Mouse (Mus musculus): Measurements from ENCODE around the gene Creb3l2.

The Creb3l2 gene

GRCm38 (mm10) chr6:37441251-37442011, 515 bp downstream of the Creb3l2 start:
- DNase-seq = peak; percentile 37

- no peak for DNase-seq
Observed at GRCm38 (mm10) chr6:37440491-37441250, 1.3 kb downstream of the Creb3l2 start.

GRCm38 (mm10) chr6:37439676-37440490, 2.1 kb downstream of the Creb3l2 start:
- no peak for DNase-seq

- no peak for DNase-seq
Observed at GRCm38 (mm10) chr6:37438510-37438909, 3.4 kb downstream of the Creb3l2 start.

- no peak for DNase-seq
Observed at GRCm38 (mm10) chr6:37437086-37437485, 4.9 kb downstream of the Creb3l2 start.

- no peak for DNase-seq
Observed at GRCm38 (mm10) chr6:37435391-37435790, 6.6 kb downstream of the Creb3l2 start.

GRCm38 (mm10) chr6:37429849-37430470, 12.0 kb downstream of the Creb3l2 start:
- DNase-seq = no peak

GRCm38 (mm10) chr6:37428947-37429346, 13.0 kb downstream of the Creb3l2 start:
- DNase-seq = no peak

GRCm38 (mm10) chr6:37428044-37428443, 13.9 kb downstream of the Creb3l2 start:
- no peak for DNase-seq

GRCm38 (mm10) chr6:37426615-37427014, 15.3 kb downstream of the Creb3l2 start:
- no peak for DNase-seq

- DNase-seq = no peak
Observed at GRCm38 (mm10) chr6:37425833-37426232, 16.1 kb downstream of the Creb3l2 start.

GRCm38 (mm10) chr6:37425075-37425474, 16.9 kb downstream of the Creb3l2 start:
- DNase-seq = no peak

- DNase-seq = no peak
Observed at GRCm38 (mm10) chr6:37424374-37424773, 17.6 kb downstream of the Creb3l2 start.

- no peak for DNase-seq
Observed at GRCm38 (mm10) chr6:37423386-37423785, 18.6 kb downstream of the Creb3l2 start.

- no peak for DNase-seq
Observed at GRCm38 (mm10) chr6:37421124-37421523, 20.8 kb downstream of the Creb3l2 start.

- peak; percentile 75 for DNase-seq
Observed at GRCm38 (mm10) chr6:37419445-37419941, 22.5 kb downstream of the Creb3l2 start.

GRCm38 (mm10) chr6:37418931-37419330, 23.0 kb downstream of the Creb3l2 start:
- peak; percentile 19 for DNase-seq

- no peak for DNase-seq
Observed at GRCm38 (mm10) chr6:37416743-37417142, 25.2 kb downstream of the Creb3l2 start.

GRCm38 (mm10) chr6:37415505-37415904, 26.4 kb downstream of the Creb3l2 start:
- no peak for DNase-seq

- no peak for DNase-seq
Observed at GRCm38 (mm10) chr6:37415034-37415433, 26.9 kb downstream of the Creb3l2 start.

- no peak for DNase-seq
Observed at GRCm38 (mm10) chr6:37414576-37414975, 27.4 kb downstream of the Creb3l2 start.

GRCm38 (mm10) chr6:37411696-37412095, 30.2 kb downstream of the Creb3l2 start:
- DNase-seq = no peak

GRCm38 (mm10) chr6:37409829-37410228, 32.1 kb downstream of the Creb3l2 start:
- DNase-seq = no peak
